Mouse (Mus musculus) liver, embryonic 13.5 days (tissue): ENCODE measurements around the gene Prr5l. TPM values are rescaled to one million over a fixed set of nuclear protein-coding genes. Genes with fewer than 3 reads are reported as not detected.

Experiments
- ATAC-seq: fragments of 200-750 bp; cut with Nextera tagmentation; 2 replicates; pipeline ENCODE4 v1.8.0; 2017; ENCODE audit warnings: low read depth, mild to moderate bottlenecking, moderate number of reproducible peaks, moderate library complexity
- DNase-seq: peaks from one replicate; pipeline ENCODE4 v3.0.0; 2022
- H3K27ac ChIP-seq: fragments of 300-500 bp; sonication (generic); 2 replicates; pipeline ENCODE4 v1.5.1; 2015; ENCODE audit warnings: moderate library complexity, mild to moderate bottlenecking, inconsistent platforms
- H3K27me3 ChIP-seq: fragments of 300-500 bp; sonication (generic); 2 replicates; pipeline ENCODE4 v1.6.1; 2015; ENCODE audit warnings: mild to moderate bottlenecking, inconsistent platforms
- H3K36me3 ChIP-seq: fragments of 300-500 bp; sonication (generic); 2 replicates; pipeline ENCODE4 v1.6.1; 2015; ENCODE audit warnings: mild to moderate bottlenecking, inconsistent platforms
- H3K4me1 ChIP-seq: fragments of 300-500 bp; sonication (generic); replicated peaks from 2 replicates; pipeline ENCODE4 v1.6.1; 2015; ENCODE audit warnings: inconsistent platforms
- H3K4me2 ChIP-seq: fragments of 300-500 bp; sonication (generic); 2 replicates; pipeline ENCODE4 v1.6.1; 2015; ENCODE audit warnings: inconsistent platforms, mild to moderate bottlenecking, moderate library complexity
- H3K4me3 ChIP-seq: fragments of 300-500 bp; sonication (generic); replicated peaks from 2 replicates; pipeline ENCODE4 v1.5.1; 2015; ENCODE audit warnings: mild to moderate bottlenecking, inconsistent platforms
- H3K9ac ChIP-seq: fragments of 300-500 bp; sonication (generic); 2 replicates; pipeline ENCODE4 v1.6.1; 2015; ENCODE audit warnings: mild to moderate bottlenecking, inconsistent platforms
- H3K9me3 ChIP-seq: fragments of 300-500 bp; sonication (generic); replicated peaks from 2 replicates; pipeline ENCODE4 v1.6.1; 2016; ENCODE audit warnings: inconsistent platforms
- WGBS: fragments of 180-500 bp; shearing (Covaris S2); methylation state at CpG from one replicate; pipeline ENCODE4 v1.1.7; 2015; ENCODE audit not compliant: insufficient replicate concordance; 5-methylcytosine and 5-hydroxymethylcytosine counted together
- polyA plus RNA-seq: library from polyadenylated mRNA; unstranded; fragments of >200 nt; fragmentation: Nextera tagmentation; extraction: Ambion mirVana; gene quantifications from 2 replicates; pipeline ENCODE4 v1.2.1, GENCODE M21; 2015

The Prr5l gene
- polyA plus RNA-seq, 1 experiment from 2014 or later = 4.1 TPM

- ATAC-seq (no peak), DNase-seq (no peak)
- Histone ChIP-seq H3K4me3 (no peak overlapping the region), H3K4me2 (no peak overlapping the region), H3K9me3 (no peaks in the 10 kb centered on the region), H3K27me3 (0 out of 2 replicates have a peak, but pooled peaks cover 6% of the 10 kb centered on the region), H3K9ac (no peak overlapping the region), H3K36me3 (no peaks in the 10 kb centered on the region), H3K4me1 (0 out of 2 replicates have a peak, but pooled peaks cover 3% of the 10 kb centered on the region), H3K27ac (no peak overlapping the region)
- WGBS = 45% methylated on average over 3 of the region's 3 CpGs
Observed at GRCm38 (mm10) chr2:101673547-101673946, 209.3 kb downstream of the Prr5l start.

DNA sequence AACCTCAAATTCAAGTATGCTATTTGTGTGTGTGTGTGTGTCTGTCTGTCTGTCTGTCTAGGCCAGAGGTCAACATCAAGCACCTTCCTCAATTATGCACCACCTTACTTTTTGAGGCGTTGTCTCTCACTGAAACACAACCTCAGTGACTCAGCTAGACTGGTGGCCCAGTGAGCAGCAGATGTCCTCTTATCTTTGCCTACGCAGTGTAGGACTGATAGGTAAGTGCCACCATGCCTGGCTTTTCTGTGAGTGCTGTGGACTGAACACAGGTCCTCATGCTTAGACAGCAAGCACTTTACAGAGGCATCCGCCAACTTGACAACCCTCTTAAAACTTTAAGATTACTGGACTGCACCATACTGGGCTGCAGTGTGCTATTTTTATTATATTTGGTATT, 214.1 kb downstream of the Prr5l start:
- no peak for ATAC-seq
- Histone ChIP-seq H3K4me2 (no peak overlapping the region), H3K36me3 (no peaks in the 10 kb centered on the region), H3K4me3 (no peak overlapping the region), H3K4me1 (no peaks in the 10 kb centered on the region), H3K27me3 (0 out of 2 replicates have a peak, but pooled peaks cover 3% of the 10 kb centered on the region), H3K9me3 (no peaks in the 10 kb centered on the region), H3K9ac (no peak overlapping the region), H3K27ac (no peak overlapping the region)
- DNase-seq = no peak
- WGBS = 51% methylated on average over 3 of the region's 3 CpGs

DNA sequence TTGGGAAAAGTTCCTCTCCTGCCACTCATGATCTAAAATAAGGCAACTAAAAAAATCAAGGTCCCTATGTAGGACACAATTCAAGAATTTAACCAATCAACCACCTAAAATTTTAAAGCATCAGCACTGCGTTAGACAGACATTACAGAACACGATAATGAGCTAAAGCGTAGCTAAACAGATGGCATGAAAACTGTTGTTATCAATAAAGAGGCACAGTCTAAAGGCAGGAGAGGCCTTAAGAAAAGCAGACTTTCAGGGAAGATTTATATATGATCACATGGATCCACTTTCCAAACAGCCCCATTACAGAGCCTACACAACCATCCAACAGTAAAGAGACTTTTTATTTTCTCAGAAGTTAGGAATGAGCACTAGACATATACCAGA, 217.1 kb downstream of the Prr5l start:
- Histone ChIP-seq H3K4me2 (no peak overlapping the region), H3K4me3 (no peak overlapping the region), H3K27me3 (no peaks in the 10 kb centered on the region), H3K9ac (no peak overlapping the region), H3K36me3 (no peaks in the 10 kb centered on the region), H3K4me1 (no peaks in the 10 kb centered on the region), H3K27ac (no peak overlapping the region), H3K9me3 (no peaks in the 10 kb centered on the region)
- ATAC-seq (no peak), DNase-seq (no peak)
- WGBS = 91% methylated on average over 3 of the region's 3 CpGs

DNA sequence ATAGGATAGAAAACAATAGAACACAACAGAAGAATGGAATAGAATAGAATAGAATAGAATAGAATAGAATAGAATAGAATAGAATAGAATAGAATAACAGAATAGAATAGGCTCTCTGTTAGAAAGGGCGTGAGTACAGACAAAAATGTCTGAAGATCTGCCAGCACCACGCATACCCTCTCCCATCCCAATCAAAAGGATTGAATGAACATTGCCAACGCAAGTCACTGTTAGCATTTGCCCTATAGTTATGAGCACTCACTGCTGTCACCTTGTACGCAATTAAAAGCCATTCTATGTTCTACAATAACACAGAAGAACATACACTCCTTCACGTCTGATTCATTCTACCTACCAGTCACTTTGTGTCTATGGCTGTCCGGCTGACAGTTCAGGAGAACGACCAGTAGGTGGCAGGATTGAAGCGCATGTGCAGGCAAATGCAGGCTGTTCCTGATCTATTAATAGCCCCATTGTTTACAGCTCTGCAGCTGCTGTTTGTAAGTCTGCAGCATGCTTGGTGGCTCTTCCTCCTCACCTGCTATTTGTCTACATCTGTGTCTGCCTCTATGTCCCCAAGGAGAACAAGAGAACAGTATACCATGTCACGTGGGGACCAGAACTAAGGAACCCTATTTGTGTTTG, 217.6 kb downstream of the Prr5l start:
- H3K4me1 ChIP-seq = no peaks in the 10 kb centered on the region
- no peak overlapping the region for H3K4me3 ChIP-seq
- no peak overlapping the region for H3K4me2 ChIP-seq
- ATAC-seq (0 out of 2 replicates have a peak, but pooled peaks have one; percentile 18), DNase-seq (peak; percentile 37)
- WGBS = 20% methylated on average over 9 of the region's 9 CpGs
- H3K27me3 ChIP-seq = no peaks in the 10 kb centered on the region
- no peaks in the 10 kb centered on the region for H3K36me3 ChIP-seq
- no peak overlapping the region for H3K9ac ChIP-seq
- no peak overlapping the region for H3K27ac ChIP-seq
- no peaks in the 10 kb centered on the region for H3K9me3 ChIP-seq

Other genes starting within 250 kb of the Prr5l start
- 0.06 and 0.12 TPM in 2 replicates for gene Rag1, start 233.5 kb downstream of the Prr5l start, polyA plus RNA-seq
- 20.2 and 21.4 TPM in 2 replicates for gene B230118H07Rik, start 233.5 kb downstream of the Prr5l start, polyA plus RNA-seq
- 3.2 and 4.6 TPM in 2 replicates for gene Traf6, start 204.6 kb downstream of the Prr5l start, polyA plus RNA-seq
- gene Commd9, start 3.2 kb upstream of the Prr5l start, polyA plus RNA-seq = 26.8 and 27.5 TPM in 2 replicates